Mouse (Mus musculus): ENCODE measurements around the gene Nampt. TPM values are rescaled to one million over a fixed set of nuclear protein-coding genes. Genes with fewer than 3 reads are reported as not detected.

Gene Nampt
- polyA plus RNA-seq, 1 experiment from 2014 or later = 17.3 TPM

DNA sequence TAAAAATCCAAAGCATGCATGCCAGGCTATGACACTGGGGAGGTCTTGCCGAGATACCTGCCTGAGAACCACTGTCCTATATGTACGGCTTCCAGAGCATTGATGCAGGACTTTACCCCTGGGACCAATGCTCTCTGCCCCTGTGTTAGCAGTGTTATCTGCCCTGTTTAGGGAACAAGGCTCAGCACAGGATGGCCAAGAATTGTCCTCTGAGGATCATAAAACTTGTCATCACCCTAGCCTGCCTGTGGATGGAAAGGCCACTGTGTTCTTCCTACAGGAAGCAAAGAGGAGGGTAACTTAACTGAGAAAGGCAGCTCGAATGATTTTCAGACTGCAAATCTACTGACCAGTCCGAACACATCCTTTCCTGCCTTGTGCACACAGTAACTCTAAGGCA, 36.1 kb downstream of the Nampt start:
- Histone ChIP-seq H3K36me3 (ENCODE audit: control insufficient read depth, insufficient read depth) (peaks cover 6% of the 10 kb centered on the region), H3K9ac (ENCODE audit: low read depth, low read length) (no peak overlapping the region), H3K27me3 (replicated peaks; ENCODE audit: control insufficient read depth, insufficient read depth, low read length) (no peaks in the 10 kb centered on the region), H3K4me3 (ENCODE audit: low read depth, low read length) (no peak overlapping the region), H3K4me1 (replicated peaks; ENCODE audit: control insufficient read depth, insufficient read depth, low read length) (no peaks in the 10 kb centered on the region), H3K4me2 (replicated peaks; ENCODE audit: low read depth) (no peak overlapping the region), H3K9me3 (ENCODE audit: control insufficient read depth) (no peaks in the 10 kb centered on the region), H3K27ac (ENCODE audit: low read depth, low read length) (no peak overlapping the region)
- WGBS = 79% methylated on average over 4 of the region's 4 CpGs
- ATAC-seq = no peak
- no peak for TF ChIP-seq CTCF (IDR thresholded peaks at IDR 0.05; ENCODE audit: low read depth)

DNA sequence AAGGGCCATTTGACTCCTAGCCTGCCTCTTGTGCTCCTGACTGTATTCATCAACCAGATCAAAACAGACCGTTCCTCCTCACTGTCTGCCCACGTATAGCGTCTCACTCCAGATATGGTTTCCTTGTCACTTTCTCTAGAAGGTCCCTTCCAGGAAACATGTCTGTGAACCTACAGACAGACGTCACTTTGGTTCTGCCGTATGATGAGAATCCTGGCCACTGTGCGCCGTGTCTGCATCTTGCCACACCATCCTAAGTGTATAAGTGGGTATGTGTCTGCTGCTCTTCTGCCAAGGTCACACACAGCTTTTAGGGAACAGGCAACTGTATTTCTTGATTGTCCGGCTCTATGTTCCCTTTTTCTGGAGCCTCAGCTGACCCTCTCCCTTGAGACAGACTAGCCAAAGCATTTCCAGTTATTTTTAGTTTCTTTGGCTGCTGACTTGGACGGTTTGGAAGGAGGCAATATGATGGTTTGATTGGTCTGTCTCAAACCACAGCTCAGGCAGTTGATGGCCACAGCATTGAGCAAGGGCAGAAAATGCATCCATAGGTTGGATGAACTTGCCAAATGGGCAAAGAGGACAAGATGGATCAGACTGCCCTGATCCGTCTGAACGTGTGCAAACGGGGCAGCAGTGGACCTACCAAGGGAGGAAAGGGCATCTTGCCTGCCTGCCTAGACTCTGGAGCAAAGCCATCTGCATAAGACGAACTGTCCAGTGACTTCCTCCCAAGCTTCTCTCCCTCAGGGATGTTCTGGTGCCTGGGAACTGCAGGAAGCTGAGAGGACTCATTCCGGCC, 37.6 kb downstream of the Nampt start:
- H3K27ac ChIP-seq (ENCODE audit: low read depth, low read length) = no peak overlapping the region
- no peak overlapping the region for H3K9ac ChIP-seq (ENCODE audit: low read depth, low read length)
- H3K9me3 ChIP-seq (ENCODE audit: control insufficient read depth) = no peaks in the 10 kb centered on the region
- H3K4me2 ChIP-seq (replicated peaks; ENCODE audit: low read depth) = no peak overlapping the region
- ATAC-seq = no peak
- TF ChIP-seq CTCF (IDR thresholded peaks at IDR 0.05; ENCODE audit: low read depth) = no peak
- no peaks in the 10 kb centered on the region for H3K4me1 ChIP-seq (replicated peaks; ENCODE audit: control insufficient read depth, insufficient read depth, low read length)
- peaks cover 6% of the 10 kb centered on the region for H3K36me3 ChIP-seq (ENCODE audit: control insufficient read depth, insufficient read depth)
- WGBS = 79% methylated on average over 14 of the region's 14 CpGs
- no peaks in the 10 kb centered on the region for H3K27me3 ChIP-seq (replicated peaks; ENCODE audit: control insufficient read depth, insufficient read depth, low read length)
- no peak overlapping the region for H3K4me3 ChIP-seq (ENCODE audit: low read depth, low read length)

DNA sequence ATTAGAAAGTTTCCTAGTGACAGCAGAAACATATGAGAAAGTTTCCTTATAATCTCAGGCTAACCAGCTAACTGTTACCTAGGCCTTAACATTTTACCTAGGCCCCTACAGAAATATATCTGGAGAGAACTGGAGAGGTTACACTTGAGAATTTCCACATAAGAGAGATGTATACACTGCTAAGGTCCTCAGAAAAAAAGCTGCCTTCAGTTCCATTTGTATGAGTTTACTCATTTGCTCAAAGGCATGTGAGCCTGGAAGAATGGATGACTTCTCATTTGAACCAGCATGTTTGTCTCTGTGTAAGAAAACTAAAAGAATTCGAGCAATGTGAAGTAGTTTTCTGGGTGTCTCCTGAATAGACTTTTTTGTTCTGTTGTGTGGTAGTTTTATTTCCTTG, 39.1 kb downstream of the Nampt start:
- H3K9me3 ChIP-seq (ENCODE audit: control insufficient read depth) = no peaks in the 10 kb centered on the region
- H3K27me3 ChIP-seq (replicated peaks; ENCODE audit: control insufficient read depth, insufficient read depth, low read length) = no peaks in the 10 kb centered on the region
- H3K4me2 ChIP-seq (replicated peaks; ENCODE audit: low read depth) = no peak overlapping the region
- WGBS = 37% methylated on average over 1 of the region's 1 CpGs
- no peak overlapping the region for H3K27ac ChIP-seq (ENCODE audit: low read depth, low read length)
- no peak for TF ChIP-seq CTCF (IDR thresholded peaks at IDR 0.05; ENCODE audit: low read depth)
- H3K36me3 ChIP-seq (ENCODE audit: control insufficient read depth, insufficient read depth) = peaks cover 3% of the 10 kb centered on the region
- no peaks in the 10 kb centered on the region for H3K4me1 ChIP-seq (replicated peaks; ENCODE audit: control insufficient read depth, insufficient read depth, low read length)
- no peak overlapping the region for H3K4me3 ChIP-seq (ENCODE audit: low read depth, low read length)
- ATAC-seq = no peak
- H3K9ac ChIP-seq (ENCODE audit: low read depth, low read length) = no peak overlapping the region

DNA sequence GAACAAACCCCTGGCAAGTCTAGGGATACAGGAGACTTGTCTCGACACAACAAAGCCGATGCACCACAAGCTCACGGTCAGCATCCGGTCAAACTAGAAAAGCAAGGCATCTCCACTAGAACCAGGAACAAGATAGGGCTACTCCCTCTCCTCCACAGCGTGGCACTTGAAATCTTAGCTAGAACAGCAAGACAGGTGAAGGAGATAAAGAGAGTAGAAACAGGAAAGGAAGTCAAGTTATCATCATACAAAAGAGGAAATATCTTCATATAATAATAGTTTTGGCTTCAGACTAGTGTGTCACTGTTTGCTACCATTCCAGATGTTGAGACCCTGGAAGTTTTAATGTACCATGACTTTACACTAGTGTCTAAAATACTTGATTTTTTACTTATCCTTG, 41.5 kb downstream of the Nampt start:
- Histone ChIP-seq H3K9me3 (ENCODE audit: control insufficient read depth) (no peaks in the 10 kb centered on the region), H3K4me1 (replicated peaks; ENCODE audit: control insufficient read depth, insufficient read depth, low read length) (no peaks in the 10 kb centered on the region), H3K4me2 (replicated peaks; ENCODE audit: low read depth) (no peak overlapping the region), H3K4me3 (ENCODE audit: low read depth, low read length) (no peak overlapping the region), H3K27ac (ENCODE audit: low read depth, low read length) (no peak overlapping the region), H3K9ac (ENCODE audit: low read depth, low read length) (no peak overlapping the region), H3K27me3 (replicated peaks; ENCODE audit: control insufficient read depth, insufficient read depth, low read length) (no peaks in the 10 kb centered on the region), H3K36me3 (ENCODE audit: control insufficient read depth, insufficient read depth) (no peaks in the 10 kb centered on the region)
- TF ChIP-seq CTCF (IDR thresholded peaks at IDR 0.05; ENCODE audit: low read depth) = no peak
- no peak for ATAC-seq
- 84% methylated on average over 5 of the region's 5 CpGs for WGBS

DNA sequence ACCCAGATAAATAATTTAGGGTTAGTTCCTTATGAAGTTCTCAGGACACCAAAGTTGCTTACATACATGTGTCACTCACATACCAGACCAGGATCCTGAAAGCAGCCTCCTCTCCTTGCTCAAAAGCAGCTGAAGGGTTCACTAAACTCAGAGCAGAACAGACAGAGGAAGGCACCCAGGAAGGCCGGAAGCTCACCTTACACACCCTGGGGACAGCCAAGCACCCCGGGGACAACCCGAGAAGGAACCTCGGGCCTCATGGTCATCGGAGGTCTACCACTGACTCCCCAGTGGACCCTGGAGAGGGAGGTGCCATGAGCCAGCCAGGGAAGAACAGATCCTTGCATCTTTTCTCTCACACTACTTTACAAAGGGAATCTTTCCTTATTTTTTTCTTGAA, 51.5 kb downstream of the Nampt start:
- 82% methylated on average over 5 of the region's 5 CpGs for WGBS
- Histone ChIP-seq H3K27me3 (replicated peaks; ENCODE audit: control insufficient read depth, insufficient read depth, low read length) (no peaks in the 10 kb centered on the region), H3K4me2 (replicated peaks; ENCODE audit: low read depth) (no peak overlapping the region), H3K9ac (ENCODE audit: low read depth, low read length) (no peak overlapping the region), H3K4me1 (replicated peaks; ENCODE audit: control insufficient read depth, insufficient read depth, low read length) (no peaks in the 10 kb centered on the region), H3K27ac (ENCODE audit: low read depth, low read length) (no peak overlapping the region), H3K9me3 (ENCODE audit: control insufficient read depth) (no peaks in the 10 kb centered on the region), H3K36me3 (ENCODE audit: control insufficient read depth, insufficient read depth) (no peaks in the 10 kb centered on the region), H3K4me3 (ENCODE audit: low read depth, low read length) (no peak overlapping the region)
- ATAC-seq = no peak
- no peak for TF ChIP-seq CTCF (IDR thresholded peaks at IDR 0.05; ENCODE audit: low read depth)

DNA sequence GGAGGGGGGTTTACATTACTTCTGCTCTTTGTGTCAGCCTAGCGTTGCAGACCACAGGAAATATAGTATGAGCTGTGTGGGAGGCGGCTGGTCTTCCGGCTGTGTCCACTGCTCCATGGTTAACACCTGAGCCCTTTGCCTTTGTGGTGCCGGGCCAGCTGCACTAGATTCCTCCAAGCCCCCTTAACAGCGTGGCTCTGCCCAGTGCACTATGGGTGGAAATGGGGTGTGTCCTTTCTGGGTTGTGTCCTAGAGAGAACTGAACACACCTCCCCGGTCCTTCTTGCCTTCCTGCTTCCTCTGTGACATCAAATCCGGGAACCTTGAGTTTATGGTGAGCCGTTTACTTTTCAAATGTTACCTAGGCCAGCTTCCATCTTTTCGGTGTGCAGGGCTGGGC, 58.2 kb downstream of the Nampt start:
- no peak for TF ChIP-seq CTCF (IDR thresholded peaks at IDR 0.05; ENCODE audit: low read depth)
- 90% methylated on average over 9 of the region's 9 CpGs for WGBS

More for the DNA sequence above, 58.2 kb downstream of the Nampt start:
- no peaks in the 10 kb centered on the region for H3K36me3 ChIP-seq (ENCODE audit: control insufficient read depth, insufficient read depth)
- no peak overlapping the region for H3K4me3 ChIP-seq (ENCODE audit: low read depth, low read length)
- H3K4me2 ChIP-seq (replicated peaks; ENCODE audit: low read depth) = no peak overlapping the region
- H3K27ac ChIP-seq (ENCODE audit: low read depth, low read length) = no peak overlapping the region
- no peak overlapping the region for H3K9ac ChIP-seq (ENCODE audit: low read depth, low read length)
- ATAC-seq = no peak
- no peaks in the 10 kb centered on the region for H3K27me3 ChIP-seq (replicated peaks; ENCODE audit: control insufficient read depth, insufficient read depth, low read length)
- no peaks in the 10 kb centered on the region for H3K4me1 ChIP-seq (replicated peaks; ENCODE audit: control insufficient read depth, insufficient read depth, low read length)
- H3K9me3 ChIP-seq (ENCODE audit: control insufficient read depth) = no peaks in the 10 kb centered on the region
